Mouse (Mus musculus) layer of hippocampus, adult 11-12 months (tissue): ENCODE data around the gene Olfr1113.
"Not testable (repeated sequence)": the region's sequence is repeated elsewhere in the genome, so short reads cannot be mapped to it uniquely, and the experiment has no call there.

Experiments
- DNase-seq: peaks from one replicate; pipeline ENCODE4 v3.0.0; 2022; ENCODE audit warnings: low spot score

Olfr1113 gene

GRCm38 (mm10) chr2:87208670-87209069 lies at the start of gene Olfr1113:
TSS of gene Olfr1113 (plus strand) at chr2:87208970.
- DNase-seq, result no peak

GRCm38 (mm10) chr2:87167731-87168130 lies 41.0 kb upstream of the Olfr1113 start:
- DNase-seq, result not testable (repeated sequence)

- no peak for DNase-seq
Observed at GRCm38 (mm10) chr2:87187498-87187897, 21.3 kb upstream of the Olfr1113 start, which contains the start of gene Olfr1112. TSS of gene Olfr1112 (plus strand) at chr2:87187798.

GRCm38 (mm10) chr2:87247713-87248112 lies 38.9 kb downstream of the Olfr1113 start, which contains the start of gene Olfr1115:
TSS of gene Olfr1115 (plus strand) at chr2:87248013.
- DNase-seq, result no peak
